Mouse (Mus musculus): ENCODE measurements at regions not wholly inside any gene's neighbourhood (a gene's known extent, or its start where the extent isn't known, plus 50 kb on each side); places are given as distances from the start of the nearest gene placed in this dataset.

DNA sequence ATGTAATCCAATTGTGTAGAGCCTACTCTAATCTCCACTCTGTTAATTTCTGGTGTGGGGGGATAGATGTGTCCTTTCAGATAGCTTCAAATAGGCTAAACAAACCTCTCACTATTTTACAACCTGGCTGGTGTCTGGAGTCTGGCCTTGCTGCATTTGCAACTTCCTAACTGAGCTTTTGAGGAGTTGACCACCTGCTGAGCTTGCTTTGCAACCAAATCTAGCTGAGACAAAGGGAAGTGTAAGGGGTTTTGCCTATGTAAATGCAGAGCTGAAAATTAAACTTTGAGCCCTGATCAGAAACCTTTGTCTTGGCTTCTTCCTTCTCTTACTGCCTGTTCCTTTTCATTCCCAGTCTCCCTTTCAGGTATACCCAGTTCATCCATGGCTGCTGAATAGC lies 404.3 kb downstream of the Cetn3 start:
- Histone ChIP-seq H3K36me3 (replicated peaks) (no peaks in the 10 kb centered on the region), H3K4me1 (0 out of 2 replicates have a peak, but pooled peaks cover 5% of the 10 kb centered on the region), H3K9me3 (no peaks in the 10 kb centered on the region; the same call in 1 of the 2 replicates), H3K27me3 (ENCODE audit: poor library complexity, severe bottlenecking) (no peaks in the 10 kb centered on the region), H3K27ac (no peak overlapping the region), H3K4me3 (no peak overlapping the region)
- DNase-seq (ENCODE audit: extremely low spot score, low spot score): no peak

DNA sequence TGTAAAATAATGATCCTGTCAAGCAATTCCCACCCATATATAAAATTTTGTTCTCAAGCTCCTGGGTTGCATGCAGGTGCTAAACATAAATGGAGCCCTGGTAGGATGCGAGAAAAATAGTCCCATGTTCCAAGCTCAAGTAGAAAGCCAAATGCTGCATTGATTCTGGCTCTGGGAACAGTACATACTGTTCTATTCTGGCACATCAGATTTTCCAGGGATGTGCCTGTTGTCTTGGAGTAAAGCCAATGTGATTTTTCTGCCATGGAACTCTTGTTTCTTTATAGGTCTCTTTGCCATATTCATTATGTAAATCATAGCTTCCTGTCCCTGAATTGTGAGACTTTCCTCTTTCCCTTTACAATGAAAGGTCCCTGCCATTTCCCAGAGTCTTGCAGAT lies 417.9 kb downstream of the Cetn3 start:
- 93% methylated on average over 1 of the region's 1 CpGs for WGBS

DNA sequence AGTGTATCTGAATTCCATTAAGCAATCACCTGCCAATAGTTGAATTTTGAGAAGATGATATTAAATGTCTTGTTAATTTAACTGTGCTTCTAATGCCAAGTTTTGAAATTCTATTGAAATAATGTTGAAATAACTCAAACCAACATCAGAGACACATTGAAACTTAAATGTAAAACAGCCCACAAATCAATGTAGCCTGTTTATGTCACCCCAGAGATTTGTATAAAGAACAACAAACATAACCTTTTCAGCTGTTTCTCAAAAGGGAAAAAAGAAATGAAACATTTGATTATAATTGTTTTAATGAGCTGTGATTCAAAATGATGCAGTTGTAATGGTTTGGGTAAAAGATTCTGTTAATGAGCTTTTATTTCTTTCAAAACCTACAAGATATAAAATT lies 442.6 kb downstream of the Cetn3 start:
- Histone ChIP-seq H3K27me3 (ENCODE audit: poor library complexity, severe bottlenecking) (no peaks in the 10 kb centered on the region), H3K4me3 (no peak overlapping the region), H3K36me3 (replicated peaks) (no peaks in the 10 kb centered on the region), H3K27ac (no peak overlapping the region), H3K4me1 (no peaks in the 10 kb centered on the region), H3K9me3 (no peaks in the 10 kb centered on the region)
- no peak for DNase-seq (ENCODE audit: extremely low spot score, low spot score)

More for the DNA sequence above, 417.9 kb downstream of the Cetn3 start:
- Histone ChIP-seq H3K9me3 (no peaks in the 10 kb centered on the region), H3K27ac (no peak overlapping the region), H3K4me3 (no peak overlapping the region), H3K4me1 (no peaks in the 10 kb centered on the region), H3K27me3 (ENCODE audit: poor library complexity, severe bottlenecking) (no peaks in the 10 kb centered on the region), H3K36me3 (replicated peaks) (no peaks in the 10 kb centered on the region)
- DNase-seq (ENCODE audit: extremely low spot score, low spot score): no peak

DNA sequence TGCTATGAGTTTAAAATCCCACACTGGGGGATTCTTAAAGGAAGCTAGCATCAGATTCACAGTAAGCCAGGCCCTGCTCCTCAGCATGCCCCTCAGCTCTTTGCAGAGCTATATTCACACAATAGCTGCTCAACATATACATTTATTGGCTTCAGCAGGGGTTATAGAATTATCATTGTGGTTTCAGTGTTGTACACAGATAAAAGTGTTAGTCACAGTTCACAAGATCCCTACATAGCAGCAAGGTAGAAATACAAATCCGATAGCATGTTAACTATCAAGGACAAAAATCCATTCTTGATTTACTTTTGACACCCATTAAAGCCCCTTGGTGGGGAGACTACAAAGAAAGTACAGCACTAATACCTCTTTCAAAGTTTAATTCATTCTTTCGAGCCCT lies 451.0 kb downstream of the Cetn3 start:
- WGBS: 94% methylated on average over 2 of the region's 2 CpGs
- H3K27ac ChIP-seq: no peak overlapping the region
- H3K36me3 ChIP-seq (replicated peaks): no peaks in the 10 kb centered on the region
- no peak overlapping the region for H3K4me3 ChIP-seq
- no peaks in the 10 kb centered on the region for H3K9me3 ChIP-seq
- no peaks in the 10 kb centered on the region for H3K27me3 ChIP-seq (ENCODE audit: poor library complexity, severe bottlenecking)
- H3K4me1 ChIP-seq: no peaks in the 10 kb centered on the region
- DNase-seq (ENCODE audit: extremely low spot score, low spot score): no peak

DNA sequence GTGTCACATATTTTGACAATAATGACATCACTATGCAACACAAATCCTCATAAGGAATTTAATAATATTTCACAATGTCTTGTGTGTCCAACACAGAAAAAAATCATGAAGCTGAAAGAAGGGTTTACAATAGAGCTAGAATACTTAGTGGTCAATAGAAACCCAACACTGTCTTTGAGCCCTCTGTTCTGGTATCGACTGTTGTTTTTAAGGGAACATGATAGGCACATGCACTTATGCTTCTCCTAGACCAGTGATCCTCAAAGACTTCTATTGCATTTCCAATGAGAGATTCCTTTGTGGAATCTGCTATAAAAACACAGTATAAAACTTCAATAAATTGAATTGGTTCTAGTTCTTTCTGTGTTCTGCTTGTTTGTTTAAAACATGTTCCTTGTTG lies 463.4 kb downstream of the Cetn3 start:
- no peak overlapping the region for H3K27ac ChIP-seq
- no peak overlapping the region for H3K4me3 ChIP-seq
- H3K4me1 ChIP-seq: no peaks in the 10 kb centered on the region
- WGBS: 78% methylated on average over 1 of the region's 1 CpGs
- H3K9me3 ChIP-seq: no peaks in the 10 kb centered on the region
- H3K27me3 ChIP-seq (ENCODE audit: poor library complexity, severe bottlenecking): no peaks in the 10 kb centered on the region
- DNase-seq (ENCODE audit: extremely low spot score, low spot score): no peak
- H3K36me3 ChIP-seq (replicated peaks): no peaks in the 10 kb centered on the region

DNA sequence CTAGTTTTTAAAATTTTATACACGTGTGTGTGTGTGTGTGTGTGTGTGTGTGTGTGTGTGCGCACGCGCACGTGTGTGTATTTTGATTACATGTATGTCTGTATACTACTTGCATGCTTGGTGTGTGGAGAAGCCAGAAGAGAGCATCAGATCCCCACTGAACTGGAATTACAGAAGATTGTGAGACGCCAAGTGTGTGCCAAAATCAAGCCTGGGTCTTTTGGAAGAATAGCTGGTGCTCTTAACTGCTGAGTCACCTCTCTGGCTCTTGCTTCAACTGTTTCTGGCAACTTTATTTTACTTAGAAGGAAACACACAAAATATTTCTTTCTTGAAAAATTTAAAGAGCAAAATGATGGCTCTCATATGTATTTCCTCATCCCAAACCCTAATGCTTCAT lies 467.5 kb downstream of the Cetn3 start:
- Histone ChIP-seq H3K4me1 (no peaks in the 10 kb centered on the region), H3K27ac (no peak overlapping the region), H3K4me3 (no peak overlapping the region), H3K36me3 (replicated peaks) (no peaks in the 10 kb centered on the region), H3K27me3 (ENCODE audit: poor library complexity, severe bottlenecking) (no peaks in the 10 kb centered on the region), H3K9me3 (no peaks in the 10 kb centered on the region)
- WGBS: 97% methylated on average over 6 of the region's 6 CpGs
- no peak for DNase-seq (ENCODE audit: extremely low spot score, low spot score)

DNA sequence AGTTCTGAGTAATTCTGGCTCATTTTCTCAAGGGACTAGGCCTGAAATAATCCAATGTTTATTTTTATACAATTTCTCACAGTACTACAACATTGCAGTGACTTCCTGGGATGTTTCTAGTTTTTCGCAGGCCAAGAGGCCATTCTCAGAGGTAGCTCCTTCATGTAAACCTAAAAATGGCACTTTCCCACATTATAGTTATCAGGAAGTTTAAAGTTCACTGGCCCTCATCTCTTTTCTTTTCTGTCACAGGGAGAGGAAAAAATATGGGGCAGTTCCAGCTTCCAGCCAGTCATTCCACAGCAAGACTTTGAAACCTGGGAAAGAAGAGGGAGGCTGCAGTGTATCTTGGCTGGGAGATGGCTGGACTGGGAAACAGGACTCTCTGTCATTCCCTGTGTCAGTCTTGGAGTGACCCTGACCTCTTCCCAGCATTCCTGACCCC lies 475.6 kb downstream of the Cetn3 start:
- Histone ChIP-seq H3K9me3 (no peaks in the 10 kb centered on the region), H3K4me1 (no peaks in the 10 kb centered on the region), H3K36me3 (replicated peaks) (no peaks in the 10 kb centered on the region), H3K4me3 (no peak overlapping the region), H3K27ac (no peak overlapping the region), H3K27me3 (ENCODE audit: poor library complexity, severe bottlenecking) (no peaks in the 10 kb centered on the region)
- 85% methylated on average over 1 of the region's 1 CpGs for whole genome bisulfite sequencing
- no peak for DNase-seq (ENCODE audit: extremely low spot score, low spot score)

DNA sequence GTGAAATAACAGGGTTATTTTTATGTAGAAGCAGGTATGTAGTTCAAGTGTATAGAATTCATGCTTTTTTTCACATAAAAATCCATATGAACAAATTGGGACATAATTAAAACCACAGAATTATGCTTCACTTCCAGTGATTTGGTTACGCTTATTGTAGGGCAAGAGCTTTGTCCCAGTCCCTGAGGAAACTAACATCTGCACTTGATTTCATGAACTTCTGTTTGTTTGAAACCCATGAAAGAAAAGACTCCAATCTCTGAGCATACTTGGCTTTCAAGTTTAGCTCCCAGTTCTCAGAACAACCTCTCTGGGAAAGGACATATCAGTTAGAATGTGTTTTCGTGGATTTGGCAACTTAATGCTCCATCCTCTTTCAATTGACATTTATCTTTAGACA lies 481.4 kb downstream of the Cetn3 start:
- Histone ChIP-seq H3K27me3 (ENCODE audit: poor library complexity, severe bottlenecking) (no peaks in the 10 kb centered on the region), H3K4me3 (no peak overlapping the region), H3K4me1 (peaks cover 6% of the 10 kb centered on the region; the same call in 1 of the 2 replicates), H3K9me3 (no peaks in the 10 kb centered on the region), H3K27ac (no peak overlapping the region), H3K36me3 (replicated peaks) (no peaks in the 10 kb centered on the region)
- DNase-seq (ENCODE audit: extremely low spot score, low spot score): no peak
- WGBS: 74% methylated on average over 2 of the region's 2 CpGs

DNA sequence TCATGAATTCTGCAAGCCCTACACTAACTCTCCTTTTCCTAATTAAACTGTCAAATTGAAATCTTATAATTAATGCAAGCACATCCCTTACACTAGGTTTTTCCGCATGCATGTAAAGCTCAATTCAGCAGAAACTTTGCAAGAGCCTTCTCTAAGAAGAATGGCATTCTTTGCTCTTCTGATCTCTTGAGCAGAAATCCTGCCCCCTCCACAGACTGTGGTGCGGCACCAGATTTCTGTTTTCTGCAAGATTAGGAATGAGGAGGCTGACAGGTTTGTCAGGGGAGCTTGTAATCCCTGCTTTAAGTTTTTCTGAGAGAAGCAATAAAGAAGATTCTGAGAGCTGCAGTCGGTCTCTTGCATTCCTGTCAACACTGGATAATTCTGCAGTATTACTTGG lies 482.3 kb downstream of the Cetn3 start:
- no peak overlapping the region for H3K4me3 ChIP-seq
- DNase-seq (ENCODE audit: extremely low spot score, low spot score): no peak
- H3K4me1 ChIP-seq: peaks cover 6% of the 10 kb centered on the region; the same call in 1 of the 2 replicates
- no peaks in the 10 kb centered on the region for H3K27me3 ChIP-seq (ENCODE audit: poor library complexity, severe bottlenecking)
- no peak overlapping the region for H3K27ac ChIP-seq
- H3K36me3 ChIP-seq (replicated peaks): no peaks in the 10 kb centered on the region
- H3K9me3 ChIP-seq: no peaks in the 10 kb centered on the region
- WGBS: 52% methylated on average over 3 of the region's 3 CpGs

DNA sequence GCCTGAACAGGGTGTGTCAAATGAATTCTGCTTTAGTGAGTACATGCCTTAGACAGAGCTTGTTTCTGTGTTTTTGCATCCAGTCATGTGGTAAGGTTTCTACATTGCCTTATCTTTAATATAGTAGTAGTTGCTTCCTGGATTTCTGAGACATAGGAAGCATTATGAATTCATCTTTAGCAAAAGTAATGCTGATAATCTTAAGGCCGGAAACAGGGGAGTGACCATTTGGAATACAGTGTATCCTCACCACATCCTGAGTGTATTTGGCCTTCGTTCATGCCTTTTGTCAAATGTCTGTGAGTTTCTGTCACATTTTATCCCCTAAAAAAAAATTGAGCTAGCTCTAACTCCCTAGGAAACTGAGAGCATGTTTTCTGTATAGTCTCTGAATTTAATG lies 482.9 kb downstream of the Cetn3 start:
- Histone ChIP-seq H3K4me3 (no peak overlapping the region), H3K9me3 (no peaks in the 10 kb centered on the region), H3K27ac (no peak overlapping the region), H3K36me3 (replicated peaks) (no peaks in the 10 kb centered on the region), H3K4me1 (peaks cover 6% of the 10 kb centered on the region; the same call in 1 of the 2 replicates), H3K27me3 (ENCODE audit: poor library complexity, severe bottlenecking) (no peaks in the 10 kb centered on the region)
- 92% methylated on average over 2 of the region's 2 CpGs for WGBS
- no peak for DNase-seq (ENCODE audit: extremely low spot score, low spot score)

DNA sequence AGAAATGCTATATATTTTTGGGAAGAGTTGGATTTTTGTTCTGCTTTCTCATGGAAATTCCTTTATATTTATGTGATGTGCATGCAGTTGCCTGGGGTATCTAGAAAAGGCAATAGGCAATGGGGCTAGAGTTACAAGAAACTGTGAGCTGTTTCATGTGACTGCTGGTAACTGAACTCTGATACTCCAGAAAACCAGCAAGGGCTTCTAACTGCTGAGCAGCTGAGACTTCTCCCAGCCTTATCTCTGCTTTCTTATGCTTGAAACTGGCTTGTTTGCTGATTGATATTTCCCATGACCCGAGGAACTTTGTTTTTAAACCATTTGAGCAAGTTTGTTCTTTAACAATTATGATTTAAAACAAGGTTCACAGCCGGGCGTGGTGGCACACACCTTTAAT lies 491.9 kb downstream of the Cetn3 start:
- no peaks in the 10 kb centered on the region for H3K9me3 ChIP-seq
- 77% methylated on average over 3 of the region's 3 CpGs for WGBS
- H3K4me1 ChIP-seq: no peaks in the 10 kb centered on the region
- no peak overlapping the region for H3K27ac ChIP-seq
- no peaks in the 10 kb centered on the region for H3K27me3 ChIP-seq (ENCODE audit: poor library complexity, severe bottlenecking)
- H3K36me3 ChIP-seq (replicated peaks): no peaks in the 10 kb centered on the region
- no peak for DNase-seq (ENCODE audit: extremely low spot score, low spot score)
- no peak overlapping the region for H3K4me3 ChIP-seq

DNA sequence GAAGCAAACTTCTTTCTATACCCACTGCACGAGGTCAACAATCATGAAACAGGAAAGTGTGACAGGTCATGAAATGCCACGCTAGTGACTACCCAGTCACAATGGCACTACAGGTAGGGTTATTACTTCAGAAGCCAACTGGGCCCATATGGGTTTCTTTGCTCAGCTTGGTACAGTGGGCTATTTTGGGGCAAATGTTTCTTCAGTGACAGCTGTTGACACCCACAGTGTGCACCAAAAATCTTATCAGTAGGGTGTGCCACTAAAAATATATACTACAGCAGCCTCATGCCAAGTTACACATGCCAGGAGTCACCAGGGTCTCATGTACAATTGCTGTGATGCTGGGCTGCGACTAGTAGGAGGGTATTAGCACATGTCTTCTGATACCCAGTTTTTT lies 493.1 kb downstream of the Cetn3 start:
- 92% methylated on average over 3 of the region's 3 CpGs for WGBS
- no peak overlapping the region for H3K4me3 ChIP-seq
- H3K9me3 ChIP-seq: no peaks in the 10 kb centered on the region
- H3K27ac ChIP-seq: no peak overlapping the region
- H3K27me3 ChIP-seq (ENCODE audit: poor library complexity, severe bottlenecking): no peaks in the 10 kb centered on the region
- H3K4me1 ChIP-seq: no peaks in the 10 kb centered on the region
- H3K36me3 ChIP-seq (replicated peaks): no peaks in the 10 kb centered on the region
- DNase-seq (ENCODE audit: extremely low spot score, low spot score): no peak

DNA sequence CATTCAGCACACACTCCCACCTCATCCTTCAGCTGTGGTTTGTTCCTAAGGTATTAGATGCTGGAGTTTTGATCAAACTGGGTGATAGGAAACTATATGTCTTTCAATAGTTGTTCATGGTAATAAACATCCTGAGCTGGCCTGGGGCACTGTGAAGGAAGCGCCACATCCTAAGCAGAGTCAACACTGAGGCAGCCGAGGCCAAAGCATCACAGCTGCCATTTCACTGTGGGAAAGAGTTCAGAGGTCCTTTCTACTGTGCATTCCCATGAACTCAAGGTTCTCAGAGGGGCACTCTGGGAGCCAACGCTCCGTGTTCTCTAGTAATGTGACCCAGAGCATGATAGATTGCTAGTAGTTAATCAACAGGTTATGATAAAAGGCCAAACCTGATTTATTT lies 497.9 kb downstream of the Cetn3 start:
- no peaks in the 10 kb centered on the region for H3K36me3 ChIP-seq (replicated peaks)
- WGBS: 81% methylated on average over 4 of the region's 4 CpGs
- no peak overlapping the region for H3K4me3 ChIP-seq
- no peak for DNase-seq (ENCODE audit: extremely low spot score, low spot score)
- H3K4me1 ChIP-seq: no peaks in the 10 kb centered on the region
- no peaks in the 10 kb centered on the region for H3K27me3 ChIP-seq (ENCODE audit: poor library complexity, severe bottlenecking)
- H3K9me3 ChIP-seq: no peaks in the 10 kb centered on the region
- H3K27ac ChIP-seq: no peak overlapping the region

DNA sequence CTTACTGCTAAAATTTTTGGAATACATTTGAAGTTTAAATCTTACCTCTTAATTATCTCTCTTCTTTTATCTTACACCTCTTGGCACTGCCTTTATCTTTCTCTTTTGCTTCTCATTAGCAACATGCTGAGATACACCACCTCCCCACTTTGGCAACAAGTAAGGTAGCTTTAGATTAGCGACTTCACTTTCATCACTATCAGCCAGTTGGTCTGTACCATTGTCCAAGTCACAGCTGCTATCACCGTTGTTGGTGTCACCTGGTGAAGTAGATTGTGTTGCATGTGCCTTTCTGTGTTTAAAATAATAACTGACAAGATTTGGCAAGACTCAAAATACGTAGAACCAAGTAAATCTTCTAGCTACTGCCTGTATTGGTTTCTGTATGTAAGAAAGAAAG lies 513.0 kb downstream of the Cetn3 start:
- Histone ChIP-seq H3K4me3 (no peak overlapping the region), H3K36me3 (replicated peaks) (no peaks in the 10 kb centered on the region), H3K9me3 (no peaks in the 10 kb centered on the region), H3K27me3 (ENCODE audit: poor library complexity, severe bottlenecking) (no peaks in the 10 kb centered on the region), H3K27ac (no peak overlapping the region), H3K4me1 (no peaks in the 10 kb centered on the region)
- no peak for DNase-seq (ENCODE audit: extremely low spot score, low spot score)
- 70% methylated on average over 3 of the region's 3 CpGs for WGBS

Data from forebrain, embryonic 10.5 days (tissue).